ENCODE assay signal across 21 mouse cellular contexts in genomic region chr2:158456451-158456850, GRCm38 (mm10). TPM values are rescaled to one million over a fixed set of nuclear protein-coding genes. Genes with fewer than 3 reads are reported as not detected.
"Had no signal": no experiment of that assay in that cellular context is flagged by ENCODE, and none has a peak within 500 bp of the region (broad histone marks: within the 10 kb centered on the region; RNA-seq: fewer than 3 reads in every experiment).

No protein-coding gene starts in this region.

- H3K27ac ChIP-seq: neural tube, embryonic 13.5 days; neural tube, embryonic 15.5 days; stomach, embryonic 15.5 days; stomach, postnatal 0 days had no signal

- H3K27me3 ChIP-seq: neural tube, embryonic 13.5 days; neural tube, embryonic 15.5 days; stomach, embryonic 15.5 days had no signal

- H3K4me2 ChIP-seq: neural tube, embryonic 13.5 days; neural tube, embryonic 15.5 days; stomach, embryonic 15.5 days had no signal

- H3K4me1 ChIP-seq: neural tube, embryonic 13.5 days; neural tube, embryonic 15.5 days; stomach, embryonic 15.5 days had no signal

- DNase-seq: retina, postnatal 1 day; right cerebral cortex, adult 18-20 months; right cerebral cortex, postnatal 14 days; right cerebral cortex, postnatal 25 days; right cerebral cortex, postnatal 4 days; spleen, adult 18-20 months; thymus, adult 18-20 months; thymus, adult 2 months; thymus, postnatal 14 days; thymus, postnatal 25 days; thymus, postnatal 36 days; thymus, postnatal 4 days had no signal

- H3K9ac ChIP-seq: neural tube, embryonic 13.5 days; neural tube, embryonic 15.5 days; stomach, embryonic 15.5 days had no signal

- H3K9me3 ChIP-seq: neural tube, embryonic 13.5 days; neural tube, embryonic 15.5 days; stomach, embryonic 15.5 days had no signal

- H3K4me3 ChIP-seq: neural tube, embryonic 13.5 days; neural tube, embryonic 15.5 days; stomach, embryonic 15.5 days had no signal

RNA-seq across cellular contexts. Expression of gene Adig, which starts 46.0 kb away (rescaled TPM):
- total RNA-seq: neutrophil, adult 5-6 weeks had no signal
- polyA plus RNA-seq: neural tube, embryonic 13.5 days; neural tube, embryonic 14.5 days; neural tube, embryonic 15.5 days had no signal

RNA-seq across cellular contexts. Expression of gene Arhgap40, which starts 56.1 kb away (rescaled TPM):
- total RNA-seq: neutrophil, adult 5-6 weeks had no signal
- polyA plus RNA-seq: small intestine, adult 2 months; spleen, adult 2 months; thymus, postnatal 0 days had no signal
